Mouse (Mus musculus): ENCODE data around the gene Mvk. TPM values are rescaled to one million over a fixed set of nuclear protein-coding genes. Genes with fewer than 3 reads are reported as not detected.

Gene Mvk
- total and polyA plus RNA-seq, 2 experiments from 2014 or later, result 12.6 to 24.6 TPM

DNA sequence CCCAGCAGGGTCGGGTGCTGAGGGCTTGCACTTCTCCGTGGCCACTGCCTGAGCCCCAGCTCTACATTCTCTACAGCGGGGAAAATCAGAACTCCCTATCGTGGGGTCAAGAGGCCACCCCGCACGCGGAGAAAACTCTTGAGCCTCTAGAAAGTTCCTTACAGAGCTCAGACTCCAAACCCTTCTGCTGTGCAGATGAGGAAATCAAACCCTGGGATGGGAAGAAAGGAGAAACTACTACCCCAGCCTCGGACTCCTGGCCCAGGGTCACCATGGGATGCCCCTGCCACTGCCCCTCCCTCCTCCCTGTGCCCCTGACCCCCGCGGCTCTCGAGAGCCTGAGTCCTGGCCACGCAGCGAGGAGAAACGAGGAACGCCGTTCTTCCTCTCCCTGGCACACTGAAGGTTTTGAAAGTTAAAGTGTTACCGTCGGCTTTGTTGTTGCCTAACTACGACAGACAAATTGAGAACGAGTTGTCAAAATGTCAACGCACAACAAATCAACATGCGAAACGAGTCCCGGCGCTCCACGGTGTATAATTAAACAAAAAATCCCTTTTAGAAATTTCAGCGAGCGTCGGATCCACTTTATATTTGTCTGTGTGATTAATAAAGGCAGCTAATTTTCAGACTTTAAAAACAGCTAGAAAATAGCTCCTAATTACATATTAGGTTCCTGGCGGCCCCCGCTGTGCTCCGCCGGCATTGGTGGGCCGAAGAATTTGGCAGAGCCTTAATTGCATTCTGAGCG, 30.8 kb downstream of the Mvk start:
- Histone ChIP-seq H3K27ac (ENCODE audit: low read depth) (no peak overlapping the region), H3K4me2 (ENCODE audit: low read depth, low read length) (no peak overlapping the region), H3K4me3 (ENCODE audit: low read depth, low read length) (no peak overlapping the region), H3K4me1 (ENCODE audit: control insufficient read depth, insufficient read depth) (no peaks in the 10 kb centered on the region), H3K9me3 (replicated peaks; ENCODE audit: control insufficient read depth, low read length) (no peaks in the 10 kb centered on the region), H3K9ac (replicated peaks; ENCODE audit: low read depth, low read length) (no peak overlapping the region), H3K27me3 (ENCODE audit: control insufficient read depth, insufficient read depth, low read length) (no peaks in the 10 kb centered on the region), H3K36me3 (replicated peaks; ENCODE audit: control insufficient read depth, insufficient read depth, low read length) (no peaks in the 10 kb centered on the region)
- DNase-seq (ENCODE audit: low spot score), result no peak
- ATAC-seq (ENCODE audit: insufficient read depth, low read depth), result no peak
- TF ChIP-seq CTCF (IDR thresholded peaks at IDR 0.05; ENCODE audit: low read depth) (no peak), EP300 (IDR thresholded peaks at IDR 0.05; ENCODE audit: low read depth) (no peak)
- 61% methylated on average over 35 of the region's 35 CpGs for WGBS

DNA sequence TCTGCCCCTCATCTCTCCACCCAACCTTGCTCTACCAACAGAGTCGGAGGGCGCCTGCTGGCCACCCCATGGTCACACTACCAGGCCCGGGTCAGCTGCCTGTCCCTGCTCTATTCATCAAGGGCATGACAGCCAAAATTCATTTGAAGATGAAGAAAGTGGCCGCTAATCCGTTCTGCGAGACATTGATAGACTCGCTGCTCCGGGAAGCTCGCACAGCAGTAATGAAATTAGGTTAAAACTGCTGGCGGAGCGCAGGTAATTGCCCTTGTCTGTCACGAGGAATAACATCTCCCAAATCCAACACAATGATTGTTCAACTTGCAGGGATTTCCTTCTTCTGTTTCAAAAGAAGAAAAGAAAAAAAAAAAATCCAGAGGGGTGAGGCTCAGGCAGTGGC, 34.2 kb downstream of the Mvk start:
- no peaks in the 10 kb centered on the region for H3K36me3 ChIP-seq (replicated peaks; ENCODE audit: control insufficient read depth, insufficient read depth, low read length)
- no peak for DNase-seq (ENCODE audit: low spot score)
- 90% methylated on average over 12 of the region's 12 CpGs for WGBS
- H3K27me3 ChIP-seq (ENCODE audit: control insufficient read depth, insufficient read depth, low read length), result no peaks in the 10 kb centered on the region
- H3K4me3 ChIP-seq (ENCODE audit: low read depth, low read length), result no peak overlapping the region
- TF ChIP-seq CTCF (IDR thresholded peaks at IDR 0.05; ENCODE audit: low read depth) (no peak), EP300 (IDR thresholded peaks at IDR 0.05; ENCODE audit: low read depth) (no peak)
- H3K4me1 ChIP-seq (ENCODE audit: control insufficient read depth, insufficient read depth), result no peaks in the 10 kb centered on the region
- H3K9me3 ChIP-seq (replicated peaks; ENCODE audit: control insufficient read depth, low read length), result no peaks in the 10 kb centered on the region
- H3K9ac ChIP-seq (replicated peaks; ENCODE audit: low read depth, low read length), result no peak overlapping the region
- no peak overlapping the region for H3K27ac ChIP-seq (ENCODE audit: low read depth)
- no peak for ATAC-seq (ENCODE audit: insufficient read depth, low read depth)
- no peak overlapping the region for H3K4me2 ChIP-seq (ENCODE audit: low read depth, low read length)

DNA sequence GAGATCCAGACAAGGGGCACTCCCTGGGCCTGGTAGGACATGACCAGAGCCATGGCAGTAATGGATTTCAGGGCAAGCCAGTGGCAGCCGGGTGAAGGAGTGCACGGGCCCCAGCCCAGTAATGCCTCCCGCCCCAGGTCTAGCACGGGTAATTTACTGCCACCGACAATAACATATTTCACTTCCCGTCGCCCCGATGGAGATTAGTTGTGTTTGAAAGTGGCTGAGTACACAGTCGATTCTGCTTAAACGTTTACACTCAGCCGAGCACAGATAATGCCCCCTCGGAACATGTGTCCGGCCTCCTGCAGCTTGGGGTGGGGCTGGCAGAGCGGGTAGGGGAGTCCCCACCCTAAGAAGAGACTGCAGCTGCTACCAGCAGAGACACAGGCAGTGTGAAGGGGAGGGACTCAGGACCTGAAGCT, 38.5 kb downstream of the Mvk start:
- Histone ChIP-seq H3K27me3 (ENCODE audit: control insufficient read depth, insufficient read depth, low read length) (no peaks in the 10 kb centered on the region), H3K36me3 (replicated peaks; ENCODE audit: control insufficient read depth, insufficient read depth, low read length) (no peaks in the 10 kb centered on the region), H3K9me3 (replicated peaks; ENCODE audit: control insufficient read depth, low read length) (no peaks in the 10 kb centered on the region), H3K4me2 (ENCODE audit: low read depth, low read length) (no peak overlapping the region), H3K4me3 (ENCODE audit: low read depth, low read length) (no peak overlapping the region), H3K27ac (ENCODE audit: low read depth) (no peak overlapping the region), H3K4me1 (ENCODE audit: control insufficient read depth, insufficient read depth) (no peaks in the 10 kb centered on the region), H3K9ac (replicated peaks; ENCODE audit: low read depth, low read length) (no peak overlapping the region)
- ATAC-seq (ENCODE audit: insufficient read depth, low read depth), result no peak
- 26% methylated on average over 14 of the region's 14 CpGs for WGBS
- DNase-seq (ENCODE audit: low spot score), result no peak
- no peak for TF ChIP-seq EP300 (IDR thresholded peaks at IDR 0.05; ENCODE audit: low read depth)
- no peak for TF ChIP-seq CTCF (IDR thresholded peaks at IDR 0.05; ENCODE audit: low read depth)

DNA sequence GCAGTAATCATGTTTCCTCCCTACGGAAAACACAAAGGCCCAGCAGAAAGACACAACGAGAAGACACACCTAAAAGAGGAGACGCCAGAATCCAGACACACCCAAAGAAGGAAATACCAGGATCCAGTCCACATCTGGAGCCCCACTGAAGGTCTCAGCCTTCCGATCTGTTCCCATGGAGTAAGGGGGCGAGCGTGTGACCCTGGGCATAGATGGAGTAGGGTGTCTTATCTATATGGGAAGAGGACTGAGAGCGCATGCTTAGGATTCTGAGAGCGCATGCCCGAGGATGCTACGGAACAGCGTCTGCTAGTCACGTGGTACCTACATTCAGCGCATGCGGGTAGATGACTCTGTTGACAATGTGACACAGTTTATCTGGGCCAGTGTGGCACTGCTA, 41.6 kb downstream of the Mvk start:
- H3K9ac ChIP-seq (replicated peaks; ENCODE audit: low read depth, low read length), result no peak overlapping the region
- TF ChIP-seq EP300 (IDR thresholded peaks at IDR 0.05; ENCODE audit: low read depth) (no peak), CTCF (IDR thresholded peaks at IDR 0.05; ENCODE audit: low read depth) (no peak)
- no peaks in the 10 kb centered on the region for H3K27me3 ChIP-seq (ENCODE audit: control insufficient read depth, insufficient read depth, low read length)
- H3K9me3 ChIP-seq (replicated peaks; ENCODE audit: control insufficient read depth, low read length), result no peaks in the 10 kb centered on the region
- WGBS, result 70% methylated on average over 14 of the region's 14 CpGs
- no peak for DNase-seq (ENCODE audit: low spot score)
- no peak overlapping the region for H3K4me3 ChIP-seq (ENCODE audit: low read depth, low read length)
- no peaks in the 10 kb centered on the region for H3K4me1 ChIP-seq (ENCODE audit: control insufficient read depth, insufficient read depth)
- no peak overlapping the region for H3K27ac ChIP-seq (ENCODE audit: low read depth)
- no peak overlapping the region for H3K4me2 ChIP-seq (ENCODE audit: low read depth, low read length)
- no peak for ATAC-seq (ENCODE audit: insufficient read depth, low read depth)
- no peaks in the 10 kb centered on the region for H3K36me3 ChIP-seq (replicated peaks; ENCODE audit: control insufficient read depth, insufficient read depth, low read length)

DNA sequence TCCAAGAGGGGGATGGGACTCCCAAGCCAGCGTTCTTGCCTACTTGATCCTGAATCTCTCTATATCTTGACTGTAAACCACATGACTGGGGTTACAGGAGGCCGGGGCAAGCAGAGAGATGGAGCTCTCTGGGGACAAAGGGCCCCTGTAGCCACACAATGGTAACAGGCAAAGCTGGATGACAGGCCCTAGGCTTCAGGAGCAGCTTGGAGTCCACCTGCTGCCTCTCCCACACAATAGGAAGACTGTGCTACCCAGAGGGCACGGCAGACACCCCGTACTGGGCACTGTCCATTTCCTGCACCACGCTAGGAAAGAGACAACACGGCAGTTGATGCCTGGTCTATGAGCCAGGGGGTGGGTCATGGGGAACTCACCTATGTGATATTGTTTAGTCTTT, 45.5 kb downstream of the Mvk start:
- 83% methylated on average over 6 of the region's 6 CpGs for WGBS
- TF ChIP-seq EP300 (IDR thresholded peaks at IDR 0.05; ENCODE audit: low read depth) (no peak), CTCF (IDR thresholded peaks at IDR 0.05; ENCODE audit: low read depth) (no peak)
- Histone ChIP-seq H3K4me1 (ENCODE audit: control insufficient read depth, insufficient read depth) (no peaks in the 10 kb centered on the region), H3K27ac (ENCODE audit: low read depth) (no peak overlapping the region), H3K4me3 (ENCODE audit: low read depth, low read length) (no peak overlapping the region), H3K9ac (replicated peaks; ENCODE audit: low read depth, low read length) (no peak overlapping the region), H3K27me3 (ENCODE audit: control insufficient read depth, insufficient read depth, low read length) (no peaks in the 10 kb centered on the region), H3K9me3 (replicated peaks; ENCODE audit: control insufficient read depth, low read length) (no peaks in the 10 kb centered on the region), H3K4me2 (ENCODE audit: low read depth, low read length) (no peak overlapping the region), H3K36me3 (replicated peaks; ENCODE audit: control insufficient read depth, insufficient read depth, low read length) (no peaks in the 10 kb centered on the region)
- DNase-seq (ENCODE audit: low spot score), result no peak
- ATAC-seq (ENCODE audit: insufficient read depth, low read depth), result no peak

DNA sequence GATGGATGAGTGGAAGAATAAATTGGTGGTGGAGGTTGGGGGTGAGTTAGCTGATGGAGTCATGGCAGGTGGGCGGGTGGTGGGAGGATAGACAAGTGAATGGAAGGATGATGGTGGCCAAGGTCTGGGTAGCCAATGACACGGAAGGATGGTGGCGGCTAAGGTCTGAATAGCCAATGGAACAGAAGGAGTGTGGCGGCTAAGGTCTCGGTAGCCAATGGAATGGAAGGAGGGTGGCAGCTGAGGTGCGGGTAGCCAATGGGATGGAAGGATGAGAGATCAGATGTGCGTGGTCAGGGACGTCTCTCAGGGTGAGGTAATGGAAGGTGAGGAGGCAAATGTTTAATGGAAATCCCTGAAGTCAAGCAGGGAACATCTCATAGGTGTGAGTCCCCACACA, 46.2 kb downstream of the Mvk start:
- Histone ChIP-seq H3K9me3 (replicated peaks; ENCODE audit: control insufficient read depth, low read length) (no peaks in the 10 kb centered on the region), H3K4me2 (ENCODE audit: low read depth, low read length) (no peak overlapping the region), H3K9ac (replicated peaks; ENCODE audit: low read depth, low read length) (no peak overlapping the region), H3K4me1 (ENCODE audit: control insufficient read depth, insufficient read depth) (no peaks in the 10 kb centered on the region), H3K27ac (ENCODE audit: low read depth) (no peak overlapping the region), H3K27me3 (ENCODE audit: control insufficient read depth, insufficient read depth, low read length) (no peaks in the 10 kb centered on the region), H3K36me3 (replicated peaks; ENCODE audit: control insufficient read depth, insufficient read depth, low read length) (no peaks in the 10 kb centered on the region), H3K4me3 (ENCODE audit: low read depth, low read length) (no peak overlapping the region)
- DNase-seq (ENCODE audit: low spot score) (no peak), ATAC-seq (ENCODE audit: insufficient read depth, low read depth) (no peak)
- TF ChIP-seq EP300 (IDR thresholded peaks at IDR 0.05; ENCODE audit: low read depth), result no peak
- no peak for TF ChIP-seq CTCF (IDR thresholded peaks at IDR 0.05; ENCODE audit: low read depth)
- WGBS, result 86% methylated on average over 8 of the region's 8 CpGs
